Mouse (Mus musculus): Measurements from ENCODE around the gene Tnks2.
A peak's percentile ranks its signal among the peaks of the same experiment; 100 is the strongest.
"Not testable (repeated sequence)": the region's sequence is repeated elsewhere in the genome, so short reads cannot be mapped to it uniquely, and the experiment has no call there.

Tnks2 gene

DNA sequence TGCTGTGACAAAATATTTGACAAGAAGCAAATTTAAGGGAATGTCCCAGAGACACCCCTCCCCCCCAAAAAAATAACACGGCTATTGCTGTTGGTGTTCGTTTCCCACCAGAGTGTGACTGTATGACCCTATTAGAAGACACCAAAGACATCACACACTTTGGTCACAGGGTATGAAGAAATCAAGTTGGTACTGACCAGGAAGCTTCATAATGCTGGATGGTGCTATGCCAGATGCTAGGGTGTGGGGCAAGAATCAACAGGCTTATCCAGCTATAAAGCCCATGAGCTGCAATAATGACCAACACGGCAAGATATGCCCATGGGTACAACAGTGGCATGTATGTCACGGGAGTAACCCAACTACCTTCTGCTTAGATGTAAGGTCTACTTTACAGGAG is 11.3 kb upstream of the Tnks2 start:
- DNase-seq (ENCODE audit: low spot score in 2 of 2), result no peak

DNA sequence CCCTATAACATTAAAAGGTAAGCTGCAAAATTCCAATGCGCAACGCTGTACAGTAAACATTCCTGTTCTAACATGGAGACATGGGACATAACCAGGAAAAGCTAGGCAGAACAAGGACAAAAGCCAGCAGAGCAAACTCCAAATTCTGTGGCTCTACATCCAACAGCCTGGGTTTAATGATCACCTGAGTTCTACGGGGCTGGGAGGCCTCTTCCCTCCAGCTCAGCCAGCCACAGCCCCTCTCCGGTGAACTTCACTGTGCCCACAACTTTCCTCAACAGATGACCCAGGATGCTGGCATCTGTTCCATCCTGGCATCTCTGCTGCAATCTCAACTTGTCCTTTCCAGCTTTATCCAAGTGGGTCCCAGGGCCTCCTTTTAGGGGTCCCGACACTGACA is 6.4 kb upstream of the Tnks2 start:
- no peak for DNase-seq (ENCODE audit: low spot score in 2 of 2)

DNA sequence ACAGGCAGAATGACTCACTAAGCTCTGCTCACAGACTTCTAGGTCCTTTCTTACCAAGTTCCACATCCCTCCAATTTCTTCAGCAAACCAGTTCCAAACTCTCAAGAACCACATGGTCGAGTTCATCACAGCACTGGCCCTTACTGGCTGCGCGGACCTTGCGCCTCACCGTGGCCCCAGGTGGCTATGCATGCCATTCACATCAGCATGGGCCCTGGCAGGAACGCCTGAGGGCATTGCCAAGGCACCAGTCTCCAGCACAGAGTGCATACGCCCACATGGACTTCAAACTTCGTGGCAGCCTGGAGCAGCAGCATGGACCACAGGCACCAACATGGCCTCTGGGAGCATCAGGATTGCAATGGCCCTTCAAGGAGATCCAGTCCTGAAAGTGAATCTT is 5.7 kb upstream of the Tnks2 start:
- DNase-seq (ENCODE audit: low spot score in 2 of 2), result no peak

DNA sequence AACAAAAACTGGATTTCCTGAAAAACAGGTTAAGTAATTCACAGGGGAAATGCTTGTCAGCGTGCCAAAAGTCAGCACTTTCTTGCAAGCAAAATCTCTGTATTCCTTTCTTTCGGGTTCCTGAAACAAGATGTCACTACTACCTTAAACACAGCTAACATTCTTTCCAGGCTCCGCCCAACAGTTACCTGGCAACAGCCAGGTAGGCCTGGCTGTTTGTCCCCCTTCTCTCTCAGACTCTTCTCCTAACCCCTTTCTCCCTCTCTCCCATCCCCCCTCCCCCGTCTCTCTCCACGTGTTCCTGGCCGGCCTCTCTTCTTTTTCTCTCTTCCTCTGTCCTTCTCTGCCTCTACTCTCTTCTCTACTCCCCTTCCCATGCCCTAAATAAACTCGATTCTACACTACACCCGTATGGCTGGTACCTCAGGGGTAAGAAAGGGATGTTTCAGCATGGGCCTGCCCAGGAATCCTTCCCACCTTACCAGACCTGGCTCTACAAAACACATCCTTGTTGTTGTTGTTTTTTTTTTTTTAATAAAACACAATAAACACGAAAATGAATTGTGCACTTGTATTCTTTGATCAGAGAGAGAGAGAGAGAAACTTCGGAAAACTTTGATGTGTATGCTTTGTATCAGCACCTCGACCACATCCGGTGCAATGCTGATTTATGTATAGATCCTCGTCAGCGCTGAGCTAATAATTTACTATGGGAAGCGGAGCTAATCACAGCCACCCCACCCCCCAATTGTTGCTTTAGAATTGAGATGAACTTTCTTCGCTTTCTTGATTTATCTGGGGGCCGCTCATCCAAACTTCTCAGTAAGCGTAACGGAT is 863 bp upstream of the Tnks2 start:
- peak; percentile 44 to 55 for DNase-seq (ENCODE audit: low spot score in 2 of 2)

DNA sequence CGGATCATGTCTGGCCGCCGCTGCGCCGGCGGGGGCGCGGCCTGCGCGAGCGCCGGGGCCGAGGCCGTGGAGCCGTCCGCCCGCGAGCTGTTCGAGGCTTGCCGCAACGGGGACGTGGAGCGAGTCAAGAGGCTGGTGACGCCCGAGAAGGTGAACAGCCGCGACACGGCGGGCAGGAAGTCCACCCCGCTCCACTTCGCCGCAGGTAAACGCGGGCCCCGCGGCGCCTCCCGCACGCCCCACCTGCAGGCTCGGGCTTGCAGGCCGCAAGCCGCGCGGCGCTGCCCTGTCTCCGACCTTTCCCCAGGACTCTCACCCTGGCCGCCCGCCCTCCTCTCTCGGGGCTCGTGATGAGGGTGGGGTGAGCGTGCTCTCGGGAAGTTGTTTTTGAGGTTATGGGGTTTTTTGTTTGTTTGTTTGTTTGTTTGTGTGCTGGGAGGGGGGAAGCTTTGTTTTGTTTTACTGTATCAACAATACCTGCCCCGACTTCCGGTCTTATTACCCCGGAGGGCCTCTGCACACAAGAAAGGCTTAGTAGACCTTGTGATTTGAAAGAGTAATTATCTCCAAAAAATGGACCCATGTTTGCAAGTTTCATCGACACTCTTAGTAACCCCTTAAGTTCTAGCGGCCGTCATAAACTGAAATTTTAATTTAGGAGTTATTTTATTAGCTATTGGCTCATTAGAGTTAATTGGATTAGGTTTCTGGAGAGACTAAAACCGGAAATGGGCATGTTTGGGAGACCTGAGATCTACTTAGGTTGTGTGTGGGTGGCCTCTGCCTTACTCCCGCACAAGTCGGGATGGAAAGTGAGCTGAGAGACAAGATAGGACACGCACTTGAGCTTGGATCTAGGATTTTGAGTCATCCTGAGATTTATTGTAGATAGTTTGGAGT is 750 bp downstream of the Tnks2 start:
- DNase-seq (ENCODE audit: low spot score in 2 of 2), result peak; percentile 12 to 21

DNA sequence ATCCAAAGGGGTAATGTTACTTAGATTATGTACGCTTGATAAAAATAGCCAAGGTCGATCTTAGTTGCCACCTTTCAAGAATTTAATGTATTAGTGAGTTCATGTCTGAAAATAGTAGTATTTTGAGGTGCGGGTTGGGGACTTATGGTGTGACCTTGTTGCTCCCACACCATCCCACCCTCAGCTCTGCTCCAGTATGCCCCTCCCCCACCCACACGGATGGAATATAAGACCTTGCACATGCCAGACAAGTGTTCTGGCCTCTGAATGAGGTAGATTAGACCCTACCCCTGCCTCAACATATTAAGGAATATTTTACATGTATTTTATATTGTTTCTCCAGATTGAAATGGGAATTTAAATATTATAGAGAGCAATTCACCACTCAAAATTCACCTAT is 2.0 kb downstream of the Tnks2 start:
- no peak for DNase-seq (ENCODE audit: low spot score in 2 of 2)

DNA sequence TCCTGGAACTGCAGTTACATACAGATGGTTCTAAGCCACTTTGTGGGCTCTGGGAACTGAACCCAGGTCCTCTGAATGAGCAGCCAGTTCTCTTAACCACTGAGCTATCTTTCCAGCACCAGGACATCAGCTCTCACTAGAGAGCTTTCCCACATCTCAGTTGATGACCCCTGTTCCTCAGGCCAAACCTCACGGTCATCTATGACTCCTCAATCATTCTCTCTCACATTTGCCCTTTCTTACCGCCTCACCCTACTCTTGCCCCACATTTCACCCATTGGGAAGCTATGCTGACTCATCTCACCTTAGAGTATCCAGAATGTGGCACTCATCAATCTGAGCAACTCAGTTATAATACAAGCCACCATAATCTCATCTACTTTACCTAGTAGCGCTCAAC is 6.3 kb downstream of the Tnks2 start:
- DNase-seq (ENCODE audit: low spot score in 2 of 2), result no peak

DNA sequence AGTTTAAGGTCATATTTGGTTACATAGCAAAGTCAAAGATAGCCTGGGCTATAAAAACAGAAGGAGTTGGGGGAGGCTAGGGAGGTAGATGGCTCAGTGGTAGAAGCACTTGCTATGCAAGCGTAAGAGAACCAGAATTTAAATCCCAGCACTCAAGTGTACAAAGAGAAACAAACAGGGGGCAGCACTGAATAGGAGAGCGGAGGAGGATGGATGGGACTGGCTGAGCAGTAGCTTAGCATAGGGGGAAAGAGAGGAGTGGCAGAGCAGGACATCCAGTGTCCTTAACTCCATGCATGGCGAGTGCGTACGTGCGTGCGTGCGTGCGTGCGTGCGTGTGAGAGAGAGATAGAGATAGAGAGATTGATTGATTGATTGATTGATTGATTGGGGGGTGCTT is 9.8 kb downstream of the Tnks2 start:
- DNase-seq (ENCODE audit: low spot score in 2 of 2), result no peak

DNA sequence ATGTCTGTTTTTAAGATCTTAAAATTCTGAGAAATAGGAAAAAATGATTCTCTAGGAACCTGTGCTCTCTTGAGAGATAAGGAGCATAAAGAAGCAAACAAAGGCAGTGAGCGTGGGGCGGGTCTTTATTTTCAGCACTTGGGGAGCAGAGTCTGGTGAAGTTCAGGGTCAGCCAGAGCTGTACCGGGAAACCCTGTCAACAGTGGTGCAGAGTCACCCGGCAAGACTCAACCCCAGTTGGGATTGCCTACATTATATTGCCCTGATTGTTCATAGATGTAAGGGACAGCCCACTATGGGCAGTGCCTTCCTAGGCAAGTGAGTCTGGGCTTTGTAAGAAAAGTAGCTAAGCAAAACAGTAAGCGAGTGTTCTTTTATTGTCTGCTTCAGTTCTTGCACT is 11.9 kb downstream of the Tnks2 start:
- no peak for DNase-seq (ENCODE audit: low spot score in 2 of 2)

DNA sequence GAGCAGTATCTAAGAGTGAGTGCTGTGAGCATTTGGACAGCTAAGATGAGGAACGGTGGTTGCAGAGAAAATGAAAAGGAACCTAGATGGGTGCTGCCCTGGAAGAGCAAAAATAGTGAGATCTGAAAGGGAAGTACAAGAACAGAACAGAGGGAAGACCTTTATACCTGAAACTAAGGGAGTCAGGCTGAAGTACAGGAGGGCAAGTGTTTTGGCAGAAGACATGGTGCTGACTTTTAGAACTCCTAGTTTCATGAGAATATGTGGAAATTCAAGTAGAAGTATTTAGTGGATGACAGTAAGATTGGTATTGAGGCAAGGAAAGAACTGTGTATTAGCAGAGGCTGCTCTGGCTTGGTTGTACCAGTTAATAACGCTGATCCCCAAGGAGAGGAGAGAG is 19.8 kb downstream of the Tnks2 start:
- DNase-seq (ENCODE audit: low spot score in 2 of 2), result no peak

DNA sequence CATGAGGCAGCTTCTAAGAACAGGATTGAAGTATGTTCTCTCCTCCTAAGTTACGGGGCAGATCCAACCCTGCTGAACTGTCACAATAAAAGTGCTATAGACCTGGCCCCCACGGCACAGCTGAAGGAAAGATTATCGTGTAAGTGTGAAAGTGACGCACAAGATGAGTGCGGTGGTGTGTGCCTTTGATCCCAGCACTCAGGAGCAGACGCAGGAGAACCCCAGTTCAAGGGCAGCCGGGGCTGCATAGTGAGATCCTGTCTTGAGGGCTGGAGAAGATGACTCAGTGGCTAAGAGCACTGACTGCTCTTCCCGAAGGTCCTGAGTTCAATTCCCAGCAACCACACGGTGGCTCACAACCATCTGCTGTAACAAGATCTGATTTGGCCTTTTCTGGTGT is 23.8 kb downstream of the Tnks2 start:
- DNase-seq (ENCODE audit: low spot score in 2 of 2), result no peak

DNA sequence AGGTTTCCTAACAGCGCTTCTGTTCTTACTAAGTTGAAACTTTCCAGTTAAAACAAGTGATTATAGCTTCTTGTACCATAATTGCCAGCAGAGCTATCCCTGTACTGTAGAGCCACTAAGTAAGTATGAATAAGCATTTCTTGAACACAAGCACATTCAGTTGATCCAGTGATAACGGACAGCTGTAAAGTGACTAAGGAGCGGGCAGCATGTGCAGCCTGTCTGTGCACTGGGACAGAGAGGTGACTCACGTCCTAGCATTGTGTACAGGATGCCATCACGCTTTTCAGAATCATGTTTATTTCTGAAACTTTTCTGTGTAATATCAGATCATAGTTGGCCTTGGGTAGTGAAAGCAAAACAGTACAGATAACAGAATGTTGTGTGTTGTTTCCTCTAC is 26.4 kb downstream of the Tnks2 start:
- DNase-seq (ENCODE audit: low spot score in 2 of 2), result no peak

DNA sequence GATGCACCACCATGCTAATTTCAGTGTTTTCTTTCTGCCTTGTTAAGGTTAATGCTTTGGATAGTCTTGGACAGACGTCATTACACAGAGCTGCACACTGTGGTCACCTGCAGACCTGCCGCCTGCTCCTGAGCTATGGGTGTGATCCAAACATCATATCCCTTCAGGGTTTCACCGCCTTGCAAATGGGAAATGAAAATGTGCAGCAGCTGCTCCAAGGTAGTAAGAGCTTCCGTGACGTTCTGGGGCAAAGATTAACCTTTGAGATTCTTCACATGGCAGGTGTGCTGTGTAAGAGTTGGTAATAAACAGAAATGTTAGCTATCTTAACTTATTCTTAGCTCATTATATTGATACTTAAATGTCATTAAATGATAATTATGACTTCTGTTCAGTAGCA is 31.9 kb downstream of the Tnks2 start:
- DNase-seq (ENCODE audit: low spot score in 2 of 2), result no peak

DNA sequence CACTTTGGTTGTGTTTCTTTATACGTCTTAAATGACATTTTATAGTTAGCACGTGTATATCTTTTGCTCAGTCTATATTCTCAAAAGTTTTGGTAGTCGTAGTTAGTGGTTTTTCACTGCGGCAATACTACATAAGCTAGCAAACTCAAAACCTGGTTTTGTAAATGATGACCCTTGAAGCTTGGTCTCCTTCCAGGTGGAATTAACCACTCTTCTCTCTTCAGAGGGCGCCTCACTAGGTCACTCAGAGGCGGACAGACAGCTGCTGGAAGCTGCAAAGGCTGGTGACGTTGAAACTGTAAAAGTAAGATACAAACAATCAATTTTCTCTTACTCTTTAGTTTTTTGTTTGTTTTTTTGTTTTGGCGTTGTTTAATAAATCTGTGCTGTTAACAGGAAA is 33.4 kb downstream of the Tnks2 start:
- DNase-seq (ENCODE audit: low spot score in 2 of 2), result no peak

DNA sequence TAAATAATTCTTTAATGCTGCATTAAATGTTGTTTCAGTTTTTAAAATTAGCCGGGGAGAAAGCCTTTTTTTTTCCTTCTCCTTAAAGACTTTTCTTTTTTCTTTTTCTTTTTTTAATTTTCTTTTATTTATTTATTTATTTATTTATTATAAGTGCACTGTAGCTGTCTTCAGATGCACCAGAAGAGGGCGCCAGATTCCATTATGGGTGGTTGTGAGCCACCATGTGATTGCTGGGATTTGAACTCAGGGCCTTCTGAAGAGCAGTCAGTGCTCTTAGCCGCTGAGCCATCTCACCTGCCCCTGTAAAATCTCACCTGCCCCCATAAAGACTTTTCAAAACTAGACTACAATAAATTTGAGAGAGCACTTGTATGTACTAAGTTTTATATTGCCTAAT is 34.6 kb downstream of the Tnks2 start:
- DNase-seq (ENCODE audit: low spot score in 2 of 2), result not testable (repeated sequence)

DNA sequence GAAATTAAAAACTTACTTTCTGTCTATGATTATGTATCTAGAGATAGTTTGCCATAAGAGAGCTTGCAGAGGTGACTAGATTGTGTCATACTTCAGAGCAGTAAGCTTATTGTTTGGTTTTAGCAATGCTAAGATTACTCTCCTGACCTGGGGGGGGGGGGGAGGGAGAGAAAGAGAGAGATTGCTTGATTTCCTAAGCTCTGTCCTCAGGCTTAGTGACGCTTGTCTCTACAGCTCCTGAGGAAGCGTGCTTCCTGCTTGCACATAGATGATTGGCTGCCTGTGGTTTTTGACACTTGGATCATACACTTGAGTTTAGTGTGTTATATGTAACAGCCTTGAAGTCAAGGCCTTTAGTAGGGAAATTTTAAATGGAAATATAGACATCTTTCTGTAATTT is 40.6 kb downstream of the Tnks2 start:
- no peak for DNase-seq (ENCODE audit: low spot score in 2 of 2)

DNA sequence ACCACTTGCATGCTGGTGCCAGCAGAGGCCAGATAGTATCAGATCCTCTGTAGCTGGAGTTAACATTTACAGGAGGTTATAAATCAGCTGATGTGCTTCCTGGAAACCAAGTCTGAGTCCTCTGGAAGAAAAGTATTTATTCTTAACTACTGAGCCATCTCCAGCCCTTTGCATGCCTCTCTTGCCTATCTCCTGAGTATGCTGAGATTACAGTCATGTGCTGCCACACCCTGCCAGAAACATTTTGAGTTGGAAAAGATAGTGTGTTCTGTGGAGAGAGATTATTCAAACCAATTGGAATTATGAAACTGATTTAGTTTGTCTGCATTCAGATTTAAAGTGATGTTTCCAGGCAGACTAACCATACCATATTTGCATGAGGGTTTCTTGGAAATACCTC is 43.3 kb downstream of the Tnks2 start:
- DNase-seq (ENCODE audit: low spot score in 2 of 2), result no peak

DNA sequence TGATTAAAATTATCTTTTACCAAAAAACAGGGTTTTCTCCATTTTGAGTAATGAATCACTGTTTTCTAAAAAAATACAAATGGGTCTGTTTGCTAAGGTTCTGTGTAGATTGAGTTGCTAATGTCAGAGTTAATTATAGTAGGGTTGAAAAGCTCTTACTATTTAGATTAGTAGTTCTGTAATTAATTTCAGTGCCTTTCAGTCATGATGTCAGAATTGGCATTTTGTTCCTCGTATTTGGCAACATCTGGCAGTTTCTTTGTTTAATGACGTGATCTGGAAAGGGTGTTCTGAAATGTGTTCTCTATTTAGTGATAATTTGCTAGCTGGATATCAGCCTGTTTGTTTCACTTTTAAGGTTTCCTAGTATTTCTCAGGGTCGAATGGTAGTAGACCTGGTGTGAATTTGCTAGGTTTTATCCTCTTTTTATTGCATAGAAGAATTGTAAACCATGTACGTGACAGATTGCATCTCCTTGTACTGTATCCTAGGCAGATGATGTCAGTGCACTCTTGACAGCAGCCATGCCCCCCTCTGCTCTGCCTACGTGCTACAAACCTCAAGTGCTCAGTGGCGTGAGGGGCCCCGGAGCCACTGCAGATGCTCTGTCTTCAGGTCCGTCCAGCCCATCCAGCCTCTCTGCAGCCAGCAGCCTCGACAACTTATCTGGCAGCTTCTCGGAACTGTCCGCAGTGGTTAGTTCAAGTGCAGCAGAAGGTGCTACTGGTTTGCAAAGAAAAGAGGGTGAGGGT is 44.9 kb downstream of the Tnks2 start:
- DNase-seq (ENCODE audit: low spot score in 2 of 2), result peak in 1 of 2 experiments; percentile 3

DNA sequence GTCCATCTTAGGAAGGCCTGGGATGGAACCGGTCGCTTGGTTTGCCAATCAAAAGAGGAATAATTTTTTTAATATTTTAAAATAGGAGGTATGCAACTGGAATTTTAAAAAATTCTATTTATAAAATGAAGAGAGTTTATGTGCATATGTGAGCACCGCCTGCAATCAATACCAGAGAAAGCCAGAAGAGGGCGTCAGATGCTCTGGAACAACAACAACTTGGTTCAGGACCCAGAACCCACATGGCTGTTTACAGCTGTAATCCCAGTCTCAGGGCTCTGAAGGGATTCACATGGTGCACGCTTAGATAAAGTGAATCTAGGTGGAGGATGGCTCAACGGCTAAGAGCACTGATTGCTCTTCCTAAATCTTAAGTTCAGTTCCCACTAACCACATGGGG is 49.1 kb downstream of the Tnks2 start:
- no peak for DNase-seq (ENCODE audit: low spot score in 2 of 2)

DNA sequence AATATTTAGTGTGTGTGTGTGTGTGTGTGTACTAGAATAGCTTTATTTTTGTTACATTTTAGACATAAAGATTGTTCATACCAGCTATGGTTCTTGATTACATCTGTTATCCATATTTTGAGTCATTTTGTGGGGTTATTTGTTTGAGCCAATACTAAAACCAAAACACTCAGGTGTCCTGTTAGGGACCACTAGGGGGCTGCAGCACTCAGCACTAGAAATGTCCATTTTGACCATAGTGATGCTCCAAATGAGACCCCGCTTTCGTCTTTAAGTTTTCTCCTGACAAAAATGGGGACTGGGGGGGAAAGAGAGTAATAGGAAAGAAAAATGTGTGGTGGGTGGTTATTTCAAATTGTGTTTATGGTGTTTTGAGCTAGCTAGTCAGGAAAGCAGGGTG is 52.3 kb downstream of the Tnks2 start:
- DNase-seq (ENCODE audit: low spot score in 2 of 2), result no peak

DNA sequence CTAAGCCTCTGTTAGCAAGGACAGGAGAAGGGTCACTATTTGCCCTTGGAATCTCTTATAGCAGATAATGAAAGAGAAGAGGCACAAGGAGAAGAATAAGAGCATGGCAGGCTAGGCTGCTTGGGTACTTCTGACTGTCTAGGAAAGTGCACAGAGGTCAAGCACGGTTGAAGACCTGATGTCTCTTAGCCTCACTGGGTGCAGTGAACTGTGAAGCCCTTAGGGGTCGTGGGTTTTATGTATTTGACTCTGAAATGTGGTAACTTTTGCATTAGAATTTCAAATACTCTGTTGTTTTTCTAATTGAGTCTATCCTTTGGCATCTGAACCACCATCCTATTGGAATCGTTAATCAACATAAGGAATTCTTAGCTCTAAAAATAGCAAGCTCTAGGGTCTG is 53.7 kb downstream of the Tnks2 start:
- no peak for DNase-seq (ENCODE audit: low spot score in 2 of 2)

DNA sequence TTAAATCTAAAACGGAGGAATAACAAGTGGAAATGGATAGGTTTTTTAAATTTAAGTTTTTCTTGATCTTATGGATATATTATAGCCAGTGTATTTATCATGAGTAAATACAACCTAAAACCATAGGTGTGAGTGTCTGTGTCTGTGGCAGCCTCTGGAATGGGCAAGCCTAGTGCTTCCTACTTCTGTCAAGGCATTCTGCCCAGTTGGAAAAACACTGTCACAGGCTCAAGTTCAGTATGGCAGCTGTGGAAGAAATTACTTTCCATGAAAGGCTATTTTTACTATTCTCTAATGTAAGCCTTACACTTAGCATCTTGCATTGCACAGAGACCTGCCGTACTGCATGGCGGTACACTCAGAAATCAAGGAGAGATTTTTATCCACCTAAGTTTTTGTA is 57.7 kb downstream of the Tnks2 start:
- DNase-seq (ENCODE audit: low spot score in 2 of 2), result no peak
